Mouse (Mus musculus) lung, embryonic 14.5 days (tissue): ENCODE results near the gene Psmd9. TPM values are rescaled to one million over a fixed set of nuclear protein-coding genes. Genes with fewer than 3 reads are reported as not detected.
A peak's percentile ranks its signal among the peaks of the same experiment; 100 is the strongest.

Experiments
- ATAC-seq: fragments of 200-750 bp; cut with Nextera tagmentation; 2 replicates; pipeline ENCODE4 v1.8.0; 2017; ENCODE audit warnings: mild to moderate bottlenecking, moderate TSS enrichment, moderate library complexity; ENCODE audit not compliant: insufficient read depth
- DNase-seq: peaks from one replicate; pipeline ENCODE4 v3.0.0-alpha.2; 2015
- H3K27ac ChIP-seq: fragments of 300-500 bp; sonication (generic); 2 replicates; pipeline ENCODE4 v1.5.1; 2014; ENCODE audit warnings: low read depth, mild to moderate bottlenecking, moderate library complexity
- H3K27me3 ChIP-seq: fragments of 300-500 bp; sonication (generic); 2 replicates; pipeline ENCODE4 v1.6.1; 2014; ENCODE audit warnings: low read length, control low read depth; ENCODE audit not compliant: insufficient read depth
- H3K36me3 ChIP-seq: fragments of 300-500 bp; sonication (generic); 2 replicates; pipeline ENCODE4 v1.6.1; 2014; ENCODE audit warnings: control low read depth; ENCODE audit not compliant: insufficient read depth
- H3K4me1 ChIP-seq: fragments of 300-500 bp; sonication (generic); 2 replicates; pipeline ENCODE4 v1.6.1; 2014; ENCODE audit warnings: antibody characterized with exemption, control low read depth; ENCODE audit not compliant: insufficient read depth
- H3K4me2 ChIP-seq: fragments of 300-500 bp; sonication (generic); 2 replicates; pipeline ENCODE4 v1.6.1; 2014; ENCODE audit warnings: mild to moderate bottlenecking
- H3K4me3 ChIP-seq: fragments of 300-500 bp; sonication (generic); 2 replicates; pipeline ENCODE4 v1.5.1; 2014; ENCODE audit warnings: low read depth, low read length
- H3K9ac ChIP-seq: fragments of 300-500 bp; sonication (generic); 2 replicates; pipeline ENCODE4 v1.6.1; 2014
- H3K9me3 ChIP-seq: fragments of 300-500 bp; sonication (generic); 2 replicates; pipeline ENCODE4 v1.6.1; 2016; ENCODE audit warnings: low read depth, low read length, control low read depth
- CTCF ChIP-seq: IDR thresholded peaks from 2 replicates; pipeline ENCODE4 v1.5.1; 2016; ENCODE audit warnings: antibody characterized with exemption, low read depth
- WGBS: fragments of 180-500 bp; shearing (Covaris S2); extraction: QIAGEN DNeasy Blood & Tissue Kit; methylation state at CpG from one replicate; pipeline ENCODE4 v1.1.7; 2014; 5-methylcytosine and 5-hydroxymethylcytosine counted together
- polyA plus RNA-seq: library from polyadenylated mRNA; unstranded; fragments of >200 nt; fragmentation: Nextera tagmentation; extraction: Ambion mirVana; gene quantifications from 2 replicates; pipeline ENCODE4 v1.2.1, GENCODE M21; 2014

Psmd9 gene
- polyA plus RNA-seq, 1 experiment from 2014 or later = 81.7 TPM

- Histone ChIP-seq H3K27ac (no peak overlapping the region), H3K9me3 (no peaks in the 10 kb centered on the region), H3K36me3 (peaks cover 28% of the 10 kb centered on the region), H3K9ac (no peak overlapping the region), H3K4me2 (no peak overlapping the region), H3K4me1 (peaks cover 4% of the 10 kb centered on the region; the same call in 1 of the 2 replicates), H3K4me3 (no peak overlapping the region), H3K27me3 (no peaks in the 10 kb centered on the region)
- WGBS = 86% methylated on average over 2 of the region's 2 CpGs
- DNase-seq (no peak), ATAC-seq (no peak)
- TF ChIP-seq CTCF = no peak
Measured at GRCm38 (mm10) chr5:123232180-123232579, 63.0 kb downstream of the Psmd9 start.

- no peak overlapping the region for H3K4me3 ChIP-seq
- 3% methylated on average over 2 of the region's 2 CpGs for WGBS
- no peaks in the 10 kb centered on the region for H3K4me1 ChIP-seq
- no peak overlapping the region for H3K4me2 ChIP-seq
- H3K9me3 ChIP-seq = no peaks in the 10 kb centered on the region
- H3K27ac ChIP-seq = no peak overlapping the region
- peaks cover 53% of the 10 kb centered on the region for H3K36me3 ChIP-seq
- ATAC-seq = no peak
- H3K27me3 ChIP-seq = no peaks in the 10 kb centered on the region
- TF ChIP-seq CTCF = peak; percentile 68
- no peak overlapping the region for H3K9ac ChIP-seq
- peak; percentile 76 for DNase-seq
Measured at GRCm38 (mm10) chr5:123235731-123236130, 66.5 kb downstream of the Psmd9 start.

- Histone ChIP-seq H3K36me3 (peaks cover 53% of the 10 kb centered on the region), H3K9ac (no peak overlapping the region), H3K27me3 (no peaks in the 10 kb centered on the region), H3K4me1 (no peaks in the 10 kb centered on the region), H3K4me2 (no peak overlapping the region), H3K27ac (no peak overlapping the region), H3K4me3 (no peak overlapping the region), H3K9me3 (no peaks in the 10 kb centered on the region)
- DNase-seq (no peak), ATAC-seq (no peak)
- 88% methylated on average over 9 of the region's 9 CpGs for WGBS
- no peak for TF ChIP-seq CTCF
Measured at GRCm38 (mm10) chr5:123236426-123236825, 67.2 kb downstream of the Psmd9 start.

- no peak overlapping the region for H3K4me2 ChIP-seq
- ATAC-seq (no peak), DNase-seq (no peak)
- no peaks in the 10 kb centered on the region for H3K4me1 ChIP-seq
- H3K9me3 ChIP-seq = no peaks in the 10 kb centered on the region
- H3K27ac ChIP-seq = no peak overlapping the region
- no peak for TF ChIP-seq CTCF
- H3K4me3 ChIP-seq = no peak overlapping the region
- H3K27me3 ChIP-seq = no peaks in the 10 kb centered on the region
- 92% methylated on average over 11 of the region's 11 CpGs for WGBS
- no peak overlapping the region for H3K9ac ChIP-seq
- H3K36me3 ChIP-seq = peaks cover 78% of the 10 kb centered on the region
Measured at GRCm38 (mm10) chr5:123239501-123239900, 70.3 kb downstream of the Psmd9 start.

- H3K4me3 ChIP-seq = no peak overlapping the region
- H3K4me1 ChIP-seq = no peaks in the 10 kb centered on the region
- no peaks in the 10 kb centered on the region for H3K9me3 ChIP-seq
- DNase-seq = peak; percentile 77
- H3K27ac ChIP-seq = no peak overlapping the region
- no peak overlapping the region for H3K4me2 ChIP-seq
- 0 out of 2 replicates have a peak, but pooled peaks have one; percentile 21 for ATAC-seq
- H3K27me3 ChIP-seq = no peaks in the 10 kb centered on the region
- peaks cover 45% of the 10 kb centered on the region; the same call in 1 of the 2 replicates for H3K36me3 ChIP-seq
- H3K9ac ChIP-seq = no peak overlapping the region
- peak; percentile 73 for TF ChIP-seq CTCF
- WGBS = 16% methylated on average over 4 of the region's 4 CpGs
Measured at GRCm38 (mm10) chr5:123245518-123245917, 76.3 kb downstream of the Psmd9 start.

- DNase-seq = no peak
- Histone ChIP-seq H3K9ac (no peak overlapping the region), H3K4me3 (no peak overlapping the region), H3K27ac (no peak overlapping the region), H3K4me2 (peak overlapping the region; percentile 56; the same call in 1 of the 2 replicates), H3K4me1 (no peaks in the 10 kb centered on the region), H3K27me3 (no peaks in the 10 kb centered on the region), H3K36me3 (peaks cover 13% of the 10 kb centered on the region; the same call in 1 of the 2 replicates), H3K9me3 (no peaks in the 10 kb centered on the region)
- TF ChIP-seq CTCF = no peak
- 0 out of 2 replicates have a peak, but pooled peaks have one; percentile 42 for ATAC-seq
- WGBS = 60% methylated on average over 8 of the region's 8 CpGs
Measured at GRCm38 (mm10) chr5:123251390-123251789, 82.2 kb downstream of the Psmd9 start.

- no peak within 1 kb of the TSS for H3K27ac ChIP-seq
- 2% methylated on average over 18 of the region's 18 CpGs for WGBS
- 0 out of 2 replicates have a peak within 1 kb of the TSS, but pooled peaks have one; percentile 5 for H3K9ac ChIP-seq
- no peaks in the 10 kb centered on the region for H3K27me3 ChIP-seq
- H3K36me3 ChIP-seq = peaks cover 13% of the 10 kb centered on the region; the same call in 1 of the 2 replicates
- peak; percentile 96 for DNase-seq
- H3K9me3 ChIP-seq = no peaks in the 10 kb centered on the region
- H3K4me3 ChIP-seq = peak within 1 kb of the TSS; percentile 18
- ATAC-seq = peak; percentile 87
- peak; percentile 96 for TF ChIP-seq CTCF
- no peaks in the 10 kb centered on the region for H3K4me1 ChIP-seq
- H3K4me2 ChIP-seq = peak within 1 kb of the TSS; percentile 56
Measured at GRCm38 (mm10) chr5:123251834-123252233, 82.6 kb downstream of the Psmd9 start, which contains the start of gene Wdr66. TSS of gene Wdr66 (plus strand) at chr5:123252102.
